Mouse (Mus musculus) E14TG2a.4 (cell line): ENCODE results near the gene Cux1.

Source experiments
- CTCF ChIP-seq: conservative IDR thresholded peaks from 2 replicates; pipeline ENCODE4 v1.5.1; 2014; ENCODE audit warnings: low read length
- NANOG ChIP-seq: IDR thresholded peaks from 2 replicates; pipeline ENCODE4 v1.6.1; 2014; ENCODE audit warnings: borderline replicate concordance, low read length, mixed read lengths
- POU5F1 ChIP-seq: IDR thresholded peaks from 2 replicates; pipeline ENCODE4 v1.6.1; 2014; ENCODE audit warnings: low read length, borderline replicate concordance

GRCm38 (mm10) chr5:136459901-136460300 is 107.4 kb downstream of the Cux1 start:
- TF ChIP-seq CTCF: no peak
- no peak for TF ChIP-seq NANOG
- TF ChIP-seq POU5F1: no peak
